Mouse (Mus musculus) CH12.LX (cell line): ENCODE measurements around the gene Aff1. TPM values are rescaled to one million over a fixed set of nuclear protein-coding genes. Genes with fewer than 3 reads are reported as not detected.

Experiments used
- DNase-seq: peaks from one replicate; pipeline ENCODE4 v3.0.0-alpha.2; 2013; ENCODE audit errors: extremely low read depth
- H3K27ac ChIP-seq: 2 replicates; pipeline ENCODE4 v1.5.1; 2012; ENCODE audit warnings: low read depth, mild to moderate bottlenecking, control low read depth, moderate library complexity; ENCODE audit not compliant: insufficient read depth
- H3K27me3 ChIP-seq: replicated peaks from 2 replicates; pipeline ENCODE3; 2012; ENCODE audit warnings: inconsistent platforms
- H3K36me3 ChIP-seq, 2 experiments: replicated peaks in 1 of 2; 2 replicates each; pipeline versions ENCODE3 to v1.6.1; 2012; ENCODE audit warnings: inconsistent platforms in 1 of 2, low read length in 1 of 2, mild to moderate bottlenecking in 1 of 2, mixed read lengths in 1 of 2, moderate library complexity in 1 of 2; ENCODE audit not compliant: control insufficient read depth in 1 of 2, insufficient read depth in 1 of 2
- H3K4me1 ChIP-seq, 2 experiments: 2 replicates each; pipeline ENCODE4 v1.6.1; 2012; ENCODE audit warnings: inconsistent platforms in 1 of 2, moderate library complexity in 1 of 2; ENCODE audit not compliant: insufficient read depth in 2 of 2, control insufficient read depth in 1 of 2
- H3K4me2 ChIP-seq: 2 replicates; pipeline ENCODE4 v1.6.1; 2012; ENCODE audit warnings: low read depth, mild to moderate bottlenecking, control low read depth; ENCODE audit not compliant: poor library complexity, insufficient read depth, severe bottlenecking
- H3K4me3 ChIP-seq, 3 experiments: fragments of 150-350 bp in 1 of 3; sonication (generic) in 1 of 3; replicated peaks in 1 of 3; 2 replicates each; pipeline versions ENCODE3 to v1.5.1; 2011 to 2012; ENCODE audit warnings: low read depth in 2 of 3, low read length in 2 of 3, mild to moderate bottlenecking in 2 of 3, moderate library complexity in 2 of 3, control low read depth in 1 of 3, improper control_type of control experiment in 1 of 3, inconsistent platforms in 1 of 3, mixed read lengths in 1 of 3; ENCODE audit not compliant: poor library complexity in 1 of 3
- H3K79me2 ChIP-seq: replicated peaks from 2 replicates; pipeline ENCODE4 v1.6.1; 2012; ENCODE audit warnings: mild to moderate bottlenecking, moderate library complexity; ENCODE audit not compliant: control insufficient read depth, poor library complexity, insufficient read depth, severe bottlenecking; ENCODE audit errors: extremely low read depth
- H3K9ac ChIP-seq: 2 replicates; pipeline ENCODE4 v1.6.1; 2012; ENCODE audit warnings: low read depth, mild to moderate bottlenecking, control low read depth, moderate library complexity; ENCODE audit not compliant: insufficient read depth
- H3K9me3 ChIP-seq: replicated peaks from 2 replicates; pipeline ENCODE3; 2012; ENCODE audit warnings: low read length, inconsistent platforms, mixed read lengths
- BHLHE40 ChIP-seq: IDR thresholded peaks from 2 replicates; pipeline ENCODE4 v1.6.1; 2011; ENCODE audit warnings: mild to moderate bottlenecking, low read depth, low read length, improper control_type of control experiment
- CHD1 ChIP-seq: IDR thresholded peaks from 2 replicates; pipeline ENCODE4 v1.6.1; 2012; ENCODE audit warnings: low read depth, low read length, improper control_type of control experiment, inconsistent platforms
- CHD2 ChIP-seq: IDR thresholded peaks from 2 replicates; pipeline ENCODE4 v1.6.1; 2011; ENCODE audit warnings: low read length, improper control_type of control experiment
- CTCF ChIP-seq, 2 experiments: IDR thresholded peaks in 1 of 2; conservative IDR thresholded peaks in 1 of 2; 2 replicates each; pipeline ENCODE4 v1.5.1; 2011 to 2012; ENCODE audit warnings: low read depth in 2 of 2, low read length in 2 of 2, improper control_type of control experiment in 1 of 2, inconsistent platforms in 1 of 2, mild to moderate bottlenecking in 1 of 2, moderate library complexity in 1 of 2
- E2F4 ChIP-seq: IDR thresholded peaks from 2 replicates; pipeline ENCODE4 v1.6.1; 2011; ENCODE audit warnings: low read depth, low read length, improper control_type of control experiment; ENCODE audit not compliant: insufficient replicate concordance
- EP300 ChIP-seq: IDR thresholded peaks from 2 replicates; pipeline ENCODE4 v1.6.1; 2011; ENCODE audit warnings: low read length, improper control_type of control experiment
- HCFC1 ChIP-seq: IDR thresholded peaks from 2 replicates; pipeline ENCODE4 v1.6.1; 2012; ENCODE audit warnings: low read depth, mild to moderate bottlenecking, inconsistent platforms, low read length, improper control_type of control experiment
- JUND ChIP-seq: conservative IDR thresholded peaks from 2 replicates; pipeline ENCODE4 v1.6.1; 2011; ENCODE audit warnings: low read depth, low read length, improper control_type of control experiment
- MAFK ChIP-seq: IDR thresholded peaks from 2 replicates; pipeline ENCODE4 v1.6.1; 2011; ENCODE audit warnings: low read length, improper control_type of control experiment; ENCODE audit not compliant: insufficient replicate concordance
- MAZ ChIP-seq: IDR thresholded peaks from 2 replicates; pipeline ENCODE4 v1.6.1; 2012; ENCODE audit warnings: low read depth, mild to moderate bottlenecking, inconsistent platforms, low read length, improper control_type of control experiment, moderate library complexity
- MXI1 ChIP-seq: IDR thresholded peaks from 2 replicates; pipeline ENCODE4 v1.6.1; 2011; ENCODE audit warnings: mild to moderate bottlenecking, low read depth, low read length, improper control_type of control experiment
- MYC ChIP-seq: IDR thresholded peaks from 2 replicates; pipeline ENCODE4 v1.6.1; 2011; ENCODE audit warnings: low read depth, mild to moderate bottlenecking, improper control_type of control experiment, low read length
- NELFE ChIP-seq: IDR thresholded peaks from 2 replicates; pipeline ENCODE4 v1.6.1; 2011; ENCODE audit warnings: low read depth, low read length, improper control_type of control experiment
- NRF1 ChIP-seq: IDR thresholded peaks from 2 replicates; pipeline ENCODE4 v1.6.1; 2014; ENCODE audit warnings: low read depth, mild to moderate bottlenecking, inconsistent platforms, low read length, improper control_type of control experiment, moderate library complexity
- PAX5 ChIP-seq: IDR thresholded peaks from 2 replicates; pipeline ENCODE4 v1.6.1; 2012; ENCODE audit warnings: low read length, inconsistent platforms, mixed read lengths
- POLR2AphosphoS2 ChIP-seq: IDR thresholded peaks from 2 replicates; pipeline ENCODE4 v1.6.1; 2011; ENCODE audit warnings: low read depth, low read length, improper control_type of control experiment
- RAD21 ChIP-seq: IDR thresholded peaks from 2 replicates; pipeline ENCODE4 v1.6.1; 2011; ENCODE audit warnings: low read depth, mild to moderate bottlenecking, low read length, improper control_type of control experiment, moderate library complexity
- SIN3A ChIP-seq: IDR thresholded peaks from 2 replicates; pipeline ENCODE4 v1.6.1; 2012; ENCODE audit warnings: low read length, improper control_type of control experiment, inconsistent platforms
- UBTF ChIP-seq: IDR thresholded peaks from 2 replicates; pipeline ENCODE4 v1.6.1; 2012; ENCODE audit warnings: low read depth, mild to moderate bottlenecking, inconsistent platforms, low read length, improper control_type of control experiment, moderate library complexity
- USF1 ChIP-seq: IDR thresholded peaks from 2 replicates; pipeline ENCODE4 v1.6.1; 2014; ENCODE audit warnings: low read depth, mild to moderate bottlenecking, inconsistent platforms, low read length, improper control_type of control experiment
- USF2 ChIP-seq: conservative IDR thresholded peaks from 2 replicates; pipeline ENCODE4 v1.6.1; 2011; ENCODE audit warnings: low read depth, low read length, improper control_type of control experiment
- ZC3H11A ChIP-seq: IDR thresholded peaks from 2 replicates; pipeline ENCODE4 v1.6.1; 2012; ENCODE audit warnings: low read depth, mild to moderate bottlenecking, inconsistent platforms, low read length, improper control_type of control experiment
- ZKSCAN1 ChIP-seq: IDR thresholded peaks from 2 replicates; pipeline ENCODE4 v1.6.1; 2012; ENCODE audit warnings: low read depth, inconsistent platforms, low read length, improper control_type of control experiment, borderline replicate concordance
- ZMIZ1 ChIP-seq: IDR thresholded peaks from 2 replicates; pipeline ENCODE4 v1.6.1; 2012; ENCODE audit warnings: low read depth, mild to moderate bottlenecking, inconsistent platforms, low read length, improper control_type of control experiment
- dilution Hi-C: fragments of 300-500 bp; cut with MboI; formaldehyde crosslinking; loops from 2 replicates; pipeline ENCODE4 v1.14.3; 2020; ENCODE audit warnings: low sequenced_read_pairs; ENCODE audit not compliant: extremely low pct_unique_long_range_greater_than_20kb, extremely low pct_ligation_motif_present
- in situ Hi-C: fragments of 300-500 bp; cut with MboI; formaldehyde crosslinking; loops from 3 replicates; pipeline ENCODE4 v1.14.3; 2019; ENCODE audit warnings: low sequenced_read_pairs, low pct_ligation_motif_present, low pct_unique_long_range_greater_than_20kb, mixed read lengths
- polyA plus RNA-seq: library from polyadenylated mRNA; unstranded; fragments of >175 nt; gene quantifications from 2 replicates; pipeline ENCODE4 v1.2.1, GENCODE M21; 2012; ENCODE audit warnings: low read depth; ENCODE audit not compliant: insufficient read length
- total RNA-seq, 2 experiments: library from RNA; depleted of rRNA; stranded (reverse); fragments of 300-350 nt in 1 of 2; fragments of >200 nt in 1 of 2; gene quantifications; 2 replicates each; pipeline ENCODE4 v1.2.3; 2012 to 2014

The Aff1 gene
- total and polyA plus RNA-seq, 3 experiments, result 13.2 to 38.9 (median 21.8) TPM

GRCm38 (mm10) chr5:103681824-103682223, 10.3 kb upstream of the Aff1 start:
- H3K79me2 ChIP-seq, result no peaks in the 10 kb centered on the region
- in situ Hi-C loops (loop anchor here (5.0 to 10.0 kb wide), 2 partner anchors 45 to 243 kb away; no protein-coding TSS in a partner anchor), dilution Hi-C loops (no loop called here)
- no peak for DNase-seq
- H3K27me3 ChIP-seq, result no peaks in the 10 kb centered on the region
- H3K27ac ChIP-seq, result no peak overlapping the region
- no peaks in the 10 kb centered on the region for H3K9me3 ChIP-seq
- H3K4me1 ChIP-seq, result peaks cover 7 to 17% of the 10 kb centered on the region in 2 experiments; a peak in 3 of 4 replicates
- H3K4me2 ChIP-seq, result no peak overlapping the region
- no peak for TF ChIP-seq CTCF (conservative IDR thresholded peaks at IDR 0.05 in 1 of 2, IDR thresholded peaks at IDR 0.05 in 1 of 2; ENCODE audit: low read depth in 2 of 2, low read length in 2 of 2)
- TF ChIP-seq E2F4, result no peak
- no peak for TF ChIP-seq POLR2AphosphoS2
- no peak for TF ChIP-seq MAFK
- no peak for TF ChIP-seq MXI1
- no peak for TF ChIP-seq BHLHE40
- no peak for TF ChIP-seq UBTF
- TF ChIP-seq HCFC1, result no peak
- TF ChIP-seq USF2, result no peak
- TF ChIP-seq ZKSCAN1, result no peak
- TF ChIP-seq NRF1, result no peak
- no peak overlapping the region for H3K9ac ChIP-seq
- H3K4me3 ChIP-seq, result no peak overlapping the region
- H3K36me3 ChIP-seq, result no peaks in the 10 kb centered on the region

GRCm38 (mm10) chr5:103689645-103690044, 2.5 kb upstream of the Aff1 start:
- H3K79me2 ChIP-seq, result peaks cover 23% of the 10 kb centered on the region
- no peaks in the 10 kb centered on the region for H3K36me3 ChIP-seq
- dilution Hi-C loops, result no loop called here
- no peaks in the 10 kb centered on the region for H3K27me3 ChIP-seq
- in situ Hi-C loops, result loop anchor here (10.0 kb wide), 1 partner anchor 235 kb away; no protein-coding TSS in a partner anchor
- H3K27ac ChIP-seq, result no peak overlapping the region
- TF ChIP-seq JUND (no peak), NELFE (no peak), ZMIZ1 (no peak), USF1 (no peak), MAFK (no peak), PAX5 (no peak), EP300 (no peak), HCFC1 (no peak), E2F4 (no peak), RAD21 (no peak), MYC (no peak), ZC3H11A (no peak), CHD2 (no peak), MAZ (no peak), CTCF (conservative IDR thresholded peaks at IDR 0.05 in 1 of 2, IDR thresholded peaks at IDR 0.05 in 1 of 2; ENCODE audit: low read depth in 2 of 2, low read length in 2 of 2) (no peak), SIN3A (no peak), CHD1 (no peak)
- no peak for DNase-seq
- H3K9me3 ChIP-seq, result no peaks in the 10 kb centered on the region
- H3K9ac ChIP-seq, result no peak overlapping the region
- no peaks in the 10 kb centered on the region for H3K4me1 ChIP-seq
- H3K4me2 ChIP-seq, result no peak overlapping the region
- no peak overlapping the region for H3K4me3 ChIP-seq
